Mouse (Mus musculus) inflammation-experienced regulatory T-cells, adult 6 months (primary cell): Measurements from ENCODE around the gene Gm49380. TPM values are rescaled to one million over a fixed set of nuclear protein-coding genes. Genes with fewer than 3 reads are reported as not detected.

Experiments
- ATAC-seq: one replicate; pipeline ENCODE4 v1.8.0; 2017
- polyA plus RNA-seq, 3 experiments: library from polyadenylated mRNA; unstranded; fragments of 100-300 nt; shearing (Covaris generic); gene quantifications; one replicate each; pipeline ENCODE4 v1.2.1; 2017

Gm49380 gene
- polyA plus RNA-seq, 3 experiments from 2014 or later = not detected

DNA sequence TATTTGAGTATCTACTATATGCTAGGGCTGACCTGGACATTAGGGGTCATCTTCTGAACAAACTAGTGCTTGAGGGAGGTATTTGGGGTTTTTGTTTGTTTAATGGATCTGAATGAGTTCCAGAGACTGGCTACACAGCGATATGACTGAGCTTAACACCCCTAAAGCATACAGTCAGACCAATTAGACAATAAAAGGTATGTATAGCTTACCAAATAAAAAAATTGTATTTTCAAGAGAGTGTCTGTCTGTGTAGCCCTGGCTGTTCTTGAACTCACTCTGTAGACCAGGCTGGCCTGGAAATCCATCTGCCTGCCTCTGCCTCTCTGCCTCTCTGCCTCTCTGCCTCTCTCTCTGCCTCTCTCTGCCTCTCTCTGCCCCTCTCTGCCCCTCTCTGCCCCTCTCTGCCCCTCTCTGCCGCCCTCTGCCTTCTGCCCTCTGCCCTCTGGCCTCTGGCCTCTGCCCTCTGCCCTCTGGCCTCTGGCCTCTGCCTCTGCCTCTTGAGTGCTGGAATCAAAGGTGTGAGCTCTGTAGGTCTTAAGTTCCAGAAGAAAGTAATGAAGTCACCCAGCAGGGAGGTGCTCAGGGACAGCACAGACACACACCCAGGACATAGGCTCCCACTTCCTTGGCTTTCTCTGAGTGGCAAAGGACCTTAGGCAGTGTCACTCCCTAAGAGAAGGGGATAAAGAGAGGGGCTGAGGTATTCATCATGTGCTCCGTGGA lies 68.0 kb downstream of the Gm49380 start:
- ATAC-seq = no peak

DNA sequence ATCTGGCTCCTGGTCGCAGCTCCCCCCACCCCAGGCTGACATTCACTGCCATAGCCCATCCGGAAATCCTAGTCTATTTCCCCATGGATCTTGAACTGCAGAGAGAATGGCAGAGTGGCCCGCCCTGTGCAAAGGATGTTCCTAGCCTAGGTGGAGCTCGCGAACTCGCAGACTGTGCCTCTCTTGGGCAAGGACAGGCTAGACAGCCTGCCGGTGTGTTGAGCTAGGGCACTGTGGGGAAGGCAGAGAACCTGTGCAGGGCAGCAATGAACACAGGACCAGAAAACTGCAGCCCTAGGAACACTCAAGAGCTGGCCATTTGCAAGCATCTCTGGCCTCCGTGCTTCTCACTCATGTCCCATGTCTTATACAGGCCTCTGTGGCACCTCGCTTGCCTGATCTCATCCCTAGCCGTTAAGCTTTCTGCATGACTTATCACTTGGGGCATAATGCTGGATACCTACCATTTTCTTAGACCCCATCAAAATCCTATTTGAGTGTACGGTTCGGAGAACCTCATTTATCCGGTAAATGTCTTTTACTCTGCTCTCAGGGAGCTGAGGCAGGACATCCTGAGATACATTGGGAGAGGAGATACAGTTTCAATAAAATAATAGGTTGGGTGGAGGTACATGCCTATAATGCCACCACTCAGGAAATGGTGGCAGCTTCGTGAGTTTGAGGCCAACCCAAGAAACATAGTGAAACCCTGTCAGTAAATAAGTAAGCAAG lies 68.7 kb downstream of the Gm49380 start:
- ATAC-seq = no peak

DNA sequence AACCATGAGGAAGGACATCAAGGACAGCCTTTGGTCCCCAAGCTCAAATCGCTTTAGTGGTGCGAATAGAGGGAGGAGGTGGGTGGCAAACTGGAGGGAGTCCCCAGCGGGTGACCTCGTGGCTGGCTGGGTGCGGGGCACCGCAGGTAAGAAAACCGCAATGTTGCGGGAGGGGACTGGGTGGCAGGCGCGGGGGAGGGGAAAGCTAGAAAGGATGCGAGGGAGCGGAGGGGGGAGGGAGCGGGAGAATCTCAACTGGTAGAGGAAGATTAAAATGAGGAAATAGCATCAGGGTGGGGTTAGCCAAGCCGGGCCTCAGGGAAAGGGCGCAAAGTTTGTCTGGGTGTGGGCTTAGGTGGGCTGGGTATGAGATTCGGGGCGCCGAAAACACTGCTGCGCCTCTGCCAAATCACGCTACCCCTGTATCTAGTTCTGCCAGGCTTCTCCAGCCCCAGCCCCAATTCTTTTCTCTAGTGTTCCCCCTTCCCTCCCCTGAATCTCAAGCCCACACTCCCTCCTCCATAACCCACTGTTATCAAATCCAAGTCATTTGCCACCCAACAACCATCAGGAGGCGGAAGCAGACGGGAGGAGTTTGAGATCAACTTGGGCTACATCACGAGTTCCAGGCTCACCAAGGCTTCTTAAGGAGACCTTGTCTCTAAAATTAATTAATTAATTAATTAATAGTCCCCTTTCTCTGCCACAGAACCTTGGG lies 69.4 kb downstream of the Gm49380 start:
- no peak for ATAC-seq

DNA sequence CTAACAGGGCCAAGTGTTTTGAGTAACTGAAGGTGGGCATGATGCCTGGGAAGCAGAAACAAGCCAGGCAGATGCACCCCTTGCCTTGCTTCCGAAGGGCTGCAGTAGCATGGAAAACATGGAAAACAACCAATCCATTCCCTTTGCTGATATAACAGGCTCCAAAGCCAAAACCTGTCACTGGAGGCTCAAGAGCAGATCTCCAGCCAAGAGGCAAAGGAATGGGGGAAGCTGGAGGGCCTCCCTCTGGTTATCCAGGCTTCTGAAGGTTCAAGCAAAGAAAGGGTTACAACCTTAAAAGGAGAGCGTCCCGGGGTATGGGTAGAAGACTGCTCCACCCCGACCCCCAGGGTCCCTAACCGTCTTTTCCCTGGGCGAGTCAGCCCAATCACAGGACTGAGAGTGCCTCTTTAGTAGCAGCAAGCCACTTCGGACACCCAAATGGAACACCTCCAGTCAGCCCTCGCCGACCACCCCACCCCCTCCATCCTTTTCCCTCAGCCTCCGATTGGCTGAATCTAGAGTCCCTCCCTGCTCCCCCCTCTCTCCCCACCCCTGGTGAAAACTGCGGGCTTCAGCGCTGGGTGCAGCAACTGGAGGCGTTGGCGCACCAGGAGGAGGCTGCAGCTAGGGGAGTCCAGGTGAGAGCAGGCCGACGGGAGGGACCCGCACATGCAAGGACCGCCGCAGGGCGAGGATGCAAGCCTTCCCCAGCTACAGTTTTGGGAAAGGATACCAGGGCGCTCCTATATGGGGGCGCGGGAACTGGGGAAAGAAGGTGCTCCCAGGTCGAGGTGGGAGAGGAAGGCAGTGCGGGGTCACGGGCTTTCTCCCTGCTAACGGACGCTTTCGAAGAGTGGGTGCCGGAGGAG lies 70.2 kb downstream of the Gm49380 start, which contains the start of gene Thy1:
Gene Thy1, plus strand, starts transcription at position 549 of the 872 bp plus-strand sequence.
- ATAC-seq = peak; percentile 46

DNA sequence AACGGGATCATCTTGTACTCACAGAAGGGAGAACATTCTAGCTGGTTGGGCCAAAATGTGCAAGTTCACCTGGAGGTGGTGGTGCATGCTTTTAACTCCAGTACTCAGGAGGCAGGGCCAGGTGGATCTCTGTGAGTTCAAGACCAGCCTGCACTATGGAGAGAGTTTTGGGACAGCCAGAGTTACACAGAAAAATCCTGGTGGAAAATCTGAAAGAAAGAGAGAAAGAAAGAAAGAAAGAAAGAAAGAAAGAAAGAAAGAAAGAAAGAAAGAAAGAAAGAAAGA lies 71.0 kb downstream of the Gm49380 start:
- ATAC-seq = no peak

DNA sequence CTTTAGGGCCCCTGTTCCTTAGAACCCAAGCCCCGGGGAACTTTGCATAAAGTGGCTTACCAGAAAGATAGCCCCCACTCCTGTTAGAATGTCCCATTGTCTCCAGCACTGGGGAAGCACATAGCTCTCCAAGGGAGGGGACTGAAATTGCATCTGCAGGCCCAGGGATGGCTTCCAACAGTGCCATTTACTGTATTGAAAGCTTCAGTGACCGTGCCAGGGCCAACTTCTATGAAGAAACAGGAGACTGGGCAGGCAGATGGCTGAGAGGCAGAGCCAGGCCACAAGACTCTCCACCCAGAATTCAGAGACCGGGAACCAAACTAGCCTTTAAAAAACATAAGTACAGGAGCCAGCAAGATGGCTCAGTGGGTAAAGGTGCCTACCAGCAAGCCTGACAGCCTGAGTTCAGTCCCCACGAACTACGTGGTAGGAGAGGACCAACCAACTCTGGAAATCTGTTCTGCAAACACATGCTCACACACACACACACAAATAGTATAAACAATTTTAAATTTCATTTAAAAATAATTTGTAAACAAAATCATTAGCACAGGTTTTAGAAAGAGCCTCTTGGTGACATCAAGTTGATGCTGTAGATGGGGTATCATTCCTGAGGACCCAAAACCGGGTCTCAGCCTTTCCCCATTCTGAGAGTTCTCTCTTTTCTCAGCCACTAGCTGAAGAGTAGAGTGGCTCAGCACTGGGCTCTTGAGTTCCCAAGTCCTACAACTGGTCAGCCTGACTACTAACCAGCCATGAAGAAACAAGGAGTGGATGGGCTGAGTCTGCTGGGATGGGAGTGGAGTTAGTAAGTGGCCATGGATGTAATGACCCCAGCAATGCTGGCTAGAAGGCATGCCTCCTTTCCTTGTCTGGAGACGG lies 71.5 kb downstream of the Gm49380 start:
- no peak for ATAC-seq

DNA sequence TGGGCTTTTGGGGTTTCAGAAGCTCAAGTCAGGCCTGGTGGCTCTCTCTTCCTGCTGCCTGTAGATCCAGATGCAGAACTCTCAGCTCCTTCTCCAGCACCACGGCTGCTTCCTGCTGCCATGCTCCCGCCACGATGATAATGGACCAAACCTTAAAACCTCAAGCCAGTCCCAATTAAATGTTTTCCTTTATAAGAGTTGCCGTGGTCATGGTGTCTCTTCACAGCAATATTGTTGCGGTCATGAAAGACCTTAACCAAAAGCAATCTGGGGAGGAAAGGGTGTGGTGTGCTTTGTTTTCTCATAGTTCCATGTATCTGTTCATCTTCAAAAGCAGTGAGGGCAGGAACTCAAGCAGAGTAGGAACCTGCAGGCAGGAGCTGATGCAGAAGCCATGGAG lies 76.2 kb downstream of the Gm49380 start:
- ATAC-seq = no peak

DNA sequence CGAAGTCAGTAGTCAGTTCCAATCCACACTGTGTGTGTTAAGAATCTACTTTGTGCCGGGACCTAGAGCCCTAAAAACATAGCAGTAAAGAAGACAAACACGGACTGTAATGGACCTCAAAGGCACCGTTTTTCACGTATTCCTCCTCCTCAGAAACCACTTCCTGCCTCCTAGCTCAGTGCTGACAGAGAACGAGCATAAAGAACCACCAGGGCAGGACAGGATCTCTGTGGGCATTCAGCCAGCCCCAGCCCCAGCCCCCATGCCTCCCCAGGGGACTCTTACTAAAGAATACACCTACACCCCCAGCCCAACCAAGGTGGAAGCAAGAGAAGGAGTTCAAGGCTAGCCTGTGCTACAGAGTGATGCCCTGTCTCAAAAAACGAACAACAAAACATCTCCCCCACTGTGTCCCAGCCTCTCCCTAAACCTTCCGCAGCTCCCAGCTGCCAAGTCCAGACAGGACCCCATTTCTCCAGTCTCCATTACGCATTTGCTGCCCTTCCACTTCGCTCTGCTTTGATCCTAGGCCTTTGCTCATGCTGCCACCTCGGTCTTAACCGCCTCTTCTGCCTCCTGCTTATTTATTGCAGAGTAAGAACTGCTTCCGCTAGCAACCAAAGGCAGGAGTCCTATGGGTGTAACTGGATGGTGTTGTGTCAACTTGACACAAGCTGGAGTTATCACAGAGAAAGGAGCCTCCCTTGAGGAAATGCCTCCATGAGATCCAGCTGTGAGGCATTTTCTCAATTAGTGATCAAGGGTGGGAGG lies 79.2 kb downstream of the Gm49380 start:
- ATAC-seq = peak; percentile 72

DNA sequence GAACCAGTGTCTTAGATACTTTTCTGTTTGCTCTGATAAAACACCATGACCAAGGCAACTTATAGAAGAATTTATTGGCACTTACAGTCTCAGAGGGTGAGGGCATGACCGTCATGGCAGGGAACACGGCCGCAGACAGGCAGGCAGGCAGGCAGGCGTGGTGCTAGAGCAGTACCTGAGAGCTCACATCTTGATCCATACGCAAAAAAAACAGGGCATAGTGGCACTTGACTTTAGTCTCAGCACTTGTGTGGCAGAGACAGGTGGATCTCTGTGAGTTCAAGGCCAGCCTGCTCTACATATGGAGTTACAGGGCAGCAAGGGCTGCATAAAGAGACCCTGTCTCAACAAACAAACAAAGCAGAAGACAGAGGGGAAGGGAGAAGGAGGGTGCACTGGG lies 80.0 kb downstream of the Gm49380 start:
- no peak for ATAC-seq

DNA sequence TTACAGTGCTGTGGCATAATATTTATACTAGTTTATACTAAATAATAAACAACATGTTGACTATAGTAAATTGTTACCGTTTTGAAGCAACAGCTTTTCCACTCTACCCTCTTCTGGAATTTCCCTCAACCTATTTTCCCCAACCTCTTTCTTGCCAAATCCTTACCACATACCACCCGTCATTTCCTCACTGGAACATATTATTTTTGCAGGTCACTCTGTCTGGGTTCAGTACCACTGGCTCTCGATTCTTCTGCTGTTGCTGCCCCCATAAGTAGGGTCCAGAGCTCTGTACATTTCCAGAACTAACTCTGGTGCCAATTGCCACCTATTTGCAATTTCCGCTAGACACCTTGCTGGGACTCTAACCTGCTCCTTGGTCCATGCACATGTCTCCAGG lies 81.4 kb downstream of the Gm49380 start:
- ATAC-seq = no peak

DNA sequence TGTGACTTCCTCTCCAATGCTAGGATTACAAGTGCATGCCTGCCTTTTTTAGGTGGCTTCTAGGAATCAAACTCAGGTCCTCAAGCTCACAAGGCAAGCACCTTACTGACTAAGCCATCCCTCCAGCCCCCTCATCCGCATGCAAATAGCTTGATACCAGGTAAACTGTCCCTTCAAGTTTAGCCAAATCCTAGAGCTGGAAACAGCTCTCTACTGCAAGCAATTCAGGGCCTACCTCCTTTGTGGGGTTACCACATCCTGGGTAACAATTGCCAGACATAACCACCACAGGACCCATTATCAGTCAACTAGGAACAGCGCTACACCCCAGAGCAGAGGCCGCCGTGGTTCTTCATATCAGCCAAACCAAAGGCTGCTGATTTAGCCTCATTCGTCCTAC lies 82.2 kb downstream of the Gm49380 start:
- peak; percentile 79 for ATAC-seq

DNA sequence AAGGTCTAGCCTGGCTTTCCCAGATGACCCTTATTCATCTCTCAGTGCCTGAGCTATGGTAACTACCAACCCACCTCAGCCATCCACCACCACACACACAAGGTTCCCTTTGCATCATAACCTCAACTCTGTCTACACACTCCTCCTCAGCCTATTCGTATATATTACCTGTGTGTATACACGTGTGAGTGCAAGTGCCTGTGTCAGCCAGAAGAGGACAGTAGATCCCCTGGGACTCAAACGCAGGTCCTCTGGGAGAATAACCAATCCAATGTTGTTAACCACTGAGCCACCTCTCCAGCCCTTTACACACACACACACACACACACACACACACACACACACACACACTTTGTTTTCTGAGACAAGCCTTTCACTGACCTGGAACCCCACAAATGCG lies 82.7 kb downstream of the Gm49380 start:
- ATAC-seq = no peak

DNA sequence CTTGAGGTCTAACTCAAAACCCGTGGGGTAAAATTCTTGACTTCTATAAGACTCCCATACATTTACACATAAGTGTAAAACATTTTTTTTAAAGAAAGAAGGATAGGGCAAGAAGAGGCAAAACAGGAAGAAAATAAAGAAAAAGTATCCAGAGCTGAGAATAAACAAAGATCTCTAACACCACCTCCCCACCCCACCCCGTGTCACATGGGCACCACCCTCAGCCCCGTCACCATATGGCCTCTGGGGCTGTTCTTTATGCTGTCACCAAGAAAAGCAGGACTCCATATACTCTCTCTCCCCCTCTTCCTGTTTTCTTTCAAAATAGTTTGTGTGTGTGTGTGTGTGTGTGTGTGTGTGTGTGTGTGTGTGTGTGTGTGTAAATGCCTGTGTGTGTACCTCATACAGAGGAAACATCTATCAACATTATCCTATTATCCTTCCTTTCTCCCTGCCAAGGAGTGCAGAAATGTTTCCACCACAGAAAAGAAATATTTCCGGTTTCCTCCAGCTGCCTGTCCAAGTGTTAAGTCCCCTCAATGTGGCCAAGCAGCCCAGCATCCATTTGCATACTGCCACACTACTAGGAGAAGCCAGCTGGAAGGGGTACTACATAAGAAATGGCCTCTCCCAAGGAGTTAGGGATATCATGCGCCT lies 83.6 kb downstream of the Gm49380 start:
- peak; percentile 19 for ATAC-seq

DNA sequence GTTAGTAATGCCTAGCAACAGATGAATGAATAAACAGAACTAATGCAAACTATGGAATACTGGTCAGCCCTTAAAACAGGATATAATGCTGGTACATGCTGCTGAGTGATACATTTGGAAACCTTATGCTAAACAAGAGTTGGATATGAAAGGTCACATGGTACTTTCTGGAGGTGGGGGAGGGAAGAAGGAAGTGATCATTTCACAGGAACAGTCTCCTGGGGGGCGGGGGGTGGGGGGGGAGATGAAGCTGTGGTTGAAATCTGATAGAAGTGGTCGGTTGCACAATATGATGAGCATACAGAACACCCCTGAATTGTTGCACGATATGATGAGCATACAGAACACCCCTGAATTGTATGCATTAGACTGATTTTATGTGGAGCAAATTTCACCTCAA lies 89.2 kb downstream of the Gm49380 start:
- no peak for ATAC-seq

DNA sequence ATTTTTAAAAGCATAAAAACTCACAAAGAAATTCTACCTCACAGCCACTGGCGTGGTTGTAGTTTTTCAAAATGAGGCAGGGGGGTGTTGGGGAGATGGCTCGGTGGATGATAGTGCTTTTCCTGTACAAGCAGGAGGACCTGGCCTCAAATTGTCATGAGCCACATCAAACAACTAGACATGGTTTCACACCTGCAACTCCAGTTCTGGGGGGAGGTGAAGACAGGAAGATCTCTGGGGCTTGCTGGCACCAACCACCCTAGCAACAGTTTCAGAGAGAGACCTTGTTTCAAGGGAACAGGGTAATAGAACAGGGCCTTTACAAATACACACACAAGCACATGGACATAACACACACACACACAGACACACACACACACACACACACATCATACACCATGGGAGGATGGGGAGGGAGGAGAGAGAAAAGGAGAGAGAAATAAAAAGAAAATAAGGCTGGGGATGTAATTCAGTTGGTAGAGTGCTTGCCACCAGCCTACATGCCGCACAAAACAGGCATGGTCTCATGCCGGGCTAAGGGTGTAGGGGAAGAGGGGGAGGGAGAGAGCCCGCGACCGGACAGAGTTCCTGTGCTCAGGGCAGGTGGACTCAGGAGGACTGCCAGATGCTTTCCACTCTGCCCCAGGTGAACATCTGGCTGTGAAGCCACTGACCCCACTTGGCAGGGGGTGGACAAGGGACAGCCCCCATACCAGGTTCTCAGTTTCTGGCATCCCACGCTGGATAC lies 91.0 kb downstream of the Gm49380 start:
- peak; percentile 67 for ATAC-seq

DNA sequence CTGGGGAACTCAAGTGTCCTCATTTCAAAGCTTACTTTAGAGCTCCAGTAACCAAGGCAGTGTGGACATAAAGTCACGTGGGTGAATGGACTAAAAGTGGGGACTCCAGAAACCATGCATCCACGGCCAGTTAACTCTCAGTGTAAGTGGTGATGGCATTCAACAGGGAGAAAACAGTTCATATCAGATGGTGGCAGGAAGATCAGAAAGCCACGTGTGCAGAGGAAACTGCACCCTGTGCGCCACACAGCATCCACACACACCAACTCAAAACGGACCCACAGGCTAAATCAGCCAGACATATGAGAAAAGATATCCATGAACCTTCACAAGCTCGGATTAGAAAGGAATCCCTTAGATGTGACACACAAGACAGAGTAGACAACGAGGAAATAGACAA lies 93.3 kb downstream of the Gm49380 start:
- peak; percentile 52 for ATAC-seq

DNA sequence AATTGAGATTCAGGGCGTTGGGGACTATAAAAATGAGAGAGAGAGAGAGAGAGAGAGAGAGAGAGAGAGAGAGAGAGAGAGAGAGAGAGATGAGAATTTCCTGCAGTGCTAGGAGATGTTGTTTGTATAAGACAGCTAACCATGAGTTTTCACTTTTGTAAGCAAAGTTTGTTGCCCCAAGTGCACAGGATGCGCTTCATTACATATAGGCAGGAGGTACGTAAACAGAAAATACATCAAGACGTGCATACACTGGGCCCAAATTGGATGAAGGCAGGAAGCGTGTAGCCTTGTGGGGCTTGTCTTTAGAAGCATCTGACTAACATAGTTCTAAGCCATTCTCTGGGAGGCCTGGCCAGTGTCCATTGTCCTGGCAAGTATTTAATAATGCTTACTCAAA lies 95.5 kb downstream of the Gm49380 start:
- peak; percentile 54 for ATAC-seq
